Mouse (Mus musculus): ENCODE measurements around the gene Npas2.

The Npas2 gene

GRCm38 (mm10) chr1:39284786-39285185, 91.3 kb downstream of the Npas2 start:
- no peak for DNase-seq (ENCODE audit: low spot score)

DNA sequence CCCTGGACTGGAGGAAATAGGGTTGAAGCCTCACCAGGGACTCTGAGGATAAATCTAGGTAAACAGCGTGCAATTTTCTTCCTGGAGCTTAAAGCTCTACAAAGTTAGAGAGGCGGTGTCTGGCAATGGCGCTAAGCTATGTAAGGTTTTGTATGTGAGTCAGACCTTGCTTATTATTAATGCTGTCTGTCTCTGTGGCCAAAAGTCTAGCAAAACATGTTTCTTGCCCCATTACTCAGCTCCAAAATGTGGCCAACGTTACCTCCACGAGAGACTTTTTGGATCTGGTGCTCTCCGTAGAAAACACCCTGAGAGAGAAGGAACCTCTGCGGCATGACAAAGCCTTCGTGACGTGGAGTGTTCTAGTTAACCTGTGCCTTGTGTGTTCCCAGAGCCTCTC, 93.5 kb downstream of the Npas2 start:
- DNase-seq (ENCODE audit: low spot score), result no peak

DNA sequence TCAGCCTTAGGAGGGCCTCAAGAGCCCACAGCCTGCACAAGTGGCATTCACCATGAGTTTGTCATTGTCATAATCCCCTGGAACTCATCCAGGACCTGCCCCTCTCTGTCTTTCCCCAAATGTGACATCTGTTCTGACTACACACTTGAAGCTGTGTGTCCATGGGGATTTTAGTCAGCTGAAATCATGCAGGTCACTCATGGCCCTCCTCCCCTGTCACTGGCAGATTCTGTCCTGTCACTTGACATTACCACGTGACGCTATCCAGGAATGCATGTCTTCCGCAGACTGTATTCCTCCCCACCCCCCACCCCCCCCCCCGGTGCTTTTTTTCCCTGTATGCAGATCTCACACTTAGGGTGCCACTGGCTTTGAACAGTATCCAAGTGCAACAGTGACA, 94.3 kb downstream of the Npas2 start:
- DNase-seq (ENCODE audit: low spot score), result no peak

DNA sequence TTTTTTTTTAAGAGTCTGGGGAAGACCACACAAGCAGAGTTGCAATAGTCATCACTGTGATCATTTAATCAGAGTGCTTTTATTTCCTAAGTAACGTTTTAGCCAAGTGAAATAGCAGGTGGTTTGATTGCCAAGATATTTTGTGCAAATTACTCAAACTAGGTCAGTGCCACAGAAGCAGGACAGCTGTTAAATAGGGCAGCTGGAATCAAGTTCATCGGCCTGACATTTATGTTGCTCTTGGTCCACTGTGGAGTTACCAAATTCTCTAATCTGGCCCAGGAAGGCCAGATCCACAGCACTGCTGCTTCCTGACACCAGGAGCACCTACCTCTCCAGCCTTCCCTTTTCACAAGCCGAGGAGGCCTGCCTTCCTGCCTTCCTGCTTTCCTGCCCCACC, 94.9 kb downstream of the Npas2 start:
- DNase-seq (ENCODE audit: low spot score), result no peak

DNA sequence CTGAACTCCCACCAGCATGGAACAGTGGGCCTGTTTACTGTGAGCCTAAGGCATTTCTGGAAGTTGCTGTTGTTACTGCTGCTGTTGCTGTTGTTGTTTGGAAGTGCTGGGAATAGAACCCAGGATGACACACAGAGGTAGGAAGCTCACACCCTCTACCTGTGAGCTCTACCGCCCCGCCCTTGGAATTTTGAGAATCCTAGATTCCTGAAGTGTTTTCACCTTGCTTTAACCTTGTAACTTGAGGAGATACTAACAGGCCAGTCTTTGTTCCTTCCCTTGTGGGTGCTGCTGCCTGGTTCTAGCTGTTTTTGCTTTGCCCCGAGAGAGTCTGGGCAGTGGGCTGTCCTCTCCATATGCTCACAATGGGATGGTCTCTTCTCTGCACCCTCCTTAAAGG, 98.5 kb downstream of the Npas2 start:
- no peak for DNase-seq (ENCODE audit: low spot score)

GRCm38 (mm10) chr1:39298294-39298693, 104.8 kb downstream of the Npas2 start:
- DNase-seq (ENCODE audit: low spot score), result no peak

DNA sequence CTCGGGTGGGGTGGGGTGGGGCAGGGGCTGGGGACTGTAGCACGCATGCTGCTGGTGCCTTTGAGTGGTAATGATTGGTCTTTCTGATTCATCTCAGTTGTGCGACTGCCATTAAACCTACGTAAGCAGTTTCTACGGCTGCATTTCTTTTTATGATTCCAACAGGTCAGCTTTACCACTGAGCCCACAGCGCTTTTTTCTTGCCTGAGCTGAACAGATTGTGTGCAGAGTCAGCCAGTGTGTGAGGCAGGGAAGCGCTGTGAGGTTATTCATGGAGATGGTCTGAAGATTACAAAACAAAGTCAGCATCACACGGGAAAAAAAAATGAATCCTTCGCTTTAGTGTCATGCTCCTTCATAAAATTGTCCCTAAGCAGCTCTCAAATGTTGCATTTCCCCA, 106.7 kb downstream of the Npas2 start:
- DNase-seq (ENCODE audit: low spot score), result no peak

DNA sequence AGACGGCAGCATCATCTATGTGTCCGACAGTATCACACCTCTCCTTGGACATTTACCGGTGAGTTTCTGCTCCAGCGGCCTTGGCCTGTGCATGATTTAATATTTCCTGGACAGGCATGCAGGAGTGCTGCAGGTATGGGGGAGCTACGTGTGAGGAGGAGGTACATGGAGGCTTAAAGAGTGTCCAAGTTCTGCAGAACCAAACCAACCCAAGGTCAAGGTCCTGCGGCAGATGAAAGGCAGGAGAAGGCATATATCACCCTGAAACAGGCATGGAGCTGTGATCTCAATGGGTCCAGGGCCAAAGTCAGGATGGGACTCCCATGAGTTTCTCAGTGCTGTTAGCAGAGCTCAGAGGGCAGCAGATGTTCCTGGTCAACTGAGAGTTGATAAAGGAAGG, 107.1 kb downstream of the Npas2 start:
- DNase-seq (ENCODE audit: low spot score), result no peak

DNA sequence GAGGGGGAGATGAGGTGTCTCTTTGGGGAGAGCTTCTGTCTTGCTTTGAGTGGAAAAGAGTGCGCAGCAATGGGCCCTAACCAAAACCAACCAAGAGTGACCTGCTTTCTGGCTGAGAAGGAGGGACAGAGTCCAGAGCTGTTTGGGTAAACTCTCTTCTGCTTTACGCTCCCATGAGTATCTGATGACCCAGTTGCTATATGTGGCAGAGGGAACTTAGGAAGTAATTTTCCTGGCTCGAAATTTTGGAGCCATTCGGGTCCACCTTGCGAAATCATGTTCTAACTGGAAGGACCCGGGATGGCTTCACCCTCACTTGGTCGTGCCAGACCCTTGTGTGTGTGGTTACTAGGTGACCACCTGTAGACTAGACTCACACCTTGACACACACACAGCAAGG, 108.7 kb downstream of the Npas2 start:
- no peak for DNase-seq (ENCODE audit: low spot score)

- no peak for DNase-seq (ENCODE audit: low spot score)
Measured at GRCm38 (mm10) chr1:39303054-39303649, 109.6 kb downstream of the Npas2 start.

- peak; percentile 30 for DNase-seq (ENCODE audit: low spot score)
Measured at GRCm38 (mm10) chr1:39307291-39307690, 113.8 kb downstream of the Npas2 start.

GRCm38 (mm10) chr1:39307971-39308370, 114.4 kb downstream of the Npas2 start:
- DNase-seq (ENCODE audit: low spot score), result no peak

GRCm38 (mm10) chr1:39309548-39309947, 116.0 kb downstream of the Npas2 start:
- DNase-seq (ENCODE audit: low spot score), result no peak

- DNase-seq (ENCODE audit: low spot score), result no peak
Measured at GRCm38 (mm10) chr1:39312345-39312967, 118.9 kb downstream of the Npas2 start.

DNA sequence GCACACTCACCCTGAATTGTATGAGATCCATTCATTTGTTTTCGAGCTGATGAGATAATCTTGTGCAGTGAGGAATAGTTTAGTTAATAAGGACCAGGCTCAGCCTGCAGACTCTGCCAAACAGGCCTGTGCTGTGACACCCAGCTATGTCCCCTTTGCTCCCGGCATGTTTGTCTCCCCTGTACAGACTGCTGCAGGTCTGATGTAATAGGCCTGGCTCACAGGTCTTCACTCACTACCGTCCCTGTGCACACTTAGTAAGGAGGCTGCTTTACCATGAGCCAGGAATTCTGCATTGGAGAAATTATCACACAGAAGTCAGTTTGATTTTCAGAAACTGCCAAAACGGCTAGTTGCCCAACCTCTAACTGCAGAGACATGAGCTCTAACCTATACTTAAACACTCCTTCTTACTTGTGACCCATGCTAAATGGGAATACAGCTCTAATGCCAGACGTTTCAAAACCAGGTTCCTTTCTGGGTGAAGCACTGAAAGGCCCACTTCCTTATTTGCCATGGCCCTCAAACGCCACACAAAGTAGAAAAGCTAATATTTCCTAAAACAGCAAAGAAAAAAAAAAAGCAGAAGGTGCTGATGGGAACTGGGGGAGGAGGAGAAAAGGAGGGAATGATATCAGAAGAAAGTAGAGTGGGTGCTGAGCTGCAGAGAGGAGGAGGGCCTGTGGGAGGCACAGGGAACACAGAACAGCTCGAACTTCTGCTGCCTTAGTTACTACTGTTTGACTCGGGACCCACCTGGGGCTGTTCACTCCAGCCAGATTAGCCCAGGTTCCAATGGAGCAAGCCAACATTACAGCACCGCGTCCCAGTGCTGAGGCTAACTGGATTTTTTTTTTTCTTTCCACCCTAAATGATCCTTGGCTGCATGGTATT, 120.1 kb downstream of the Npas2 start:
- DNase-seq (ENCODE audit: low spot score), result no peak

GRCm38 (mm10) chr1:39317935-39318334, 124.4 kb downstream of the Npas2 start:
- no peak for DNase-seq (ENCODE audit: low spot score)

DNA sequence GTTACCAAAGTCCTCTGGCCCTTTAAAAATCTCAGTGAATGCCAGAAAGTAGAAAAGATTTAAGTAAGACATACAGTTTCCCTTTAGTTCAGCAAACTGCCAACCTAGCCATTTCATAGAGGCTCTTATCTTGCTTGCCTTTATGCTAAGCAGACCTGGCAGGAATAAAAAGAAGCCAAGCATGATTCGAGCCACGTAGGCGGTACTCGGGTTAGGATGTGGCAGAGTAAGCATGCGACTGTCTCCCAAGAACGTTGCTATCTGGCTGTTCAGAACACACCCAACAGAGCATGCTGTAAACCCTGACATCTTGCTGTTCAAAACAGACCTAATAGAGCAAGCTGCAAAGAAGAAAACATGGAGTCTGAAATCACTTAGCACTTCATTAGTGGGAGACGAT, 125.3 kb downstream of the Npas2 start:
- peak; percentile 54 for DNase-seq (ENCODE audit: low spot score)

- DNase-seq (ENCODE audit: low spot score), result no peak
Measured at GRCm38 (mm10) chr1:39321954-39322353, 128.4 kb downstream of the Npas2 start.

- no peak for DNase-seq (ENCODE audit: low spot score)
Measured at GRCm38 (mm10) chr1:39325228-39325627, 131.7 kb downstream of the Npas2 start.

DNA sequence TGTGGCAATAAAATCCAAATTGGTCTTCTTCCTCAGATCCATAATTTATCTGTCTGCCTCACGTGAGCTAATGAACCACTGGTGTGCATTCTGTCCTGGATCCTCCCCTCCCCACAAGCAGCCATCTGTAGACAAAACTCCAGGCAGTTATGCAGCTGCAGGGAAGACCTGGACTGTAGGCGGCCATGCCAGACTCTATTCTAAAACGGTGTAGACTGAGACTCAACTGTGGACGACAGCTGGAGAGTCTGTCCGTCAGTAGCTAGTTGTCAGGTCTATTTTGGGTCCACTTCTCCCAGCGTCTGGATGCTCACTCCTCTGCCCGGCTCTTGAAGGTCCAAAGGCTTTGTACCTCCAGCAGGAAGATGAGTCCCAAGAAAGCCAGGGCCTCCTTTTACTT, 134.0 kb downstream of the Npas2 start:
- no peak for DNase-seq (ENCODE audit: low spot score)

DNA sequence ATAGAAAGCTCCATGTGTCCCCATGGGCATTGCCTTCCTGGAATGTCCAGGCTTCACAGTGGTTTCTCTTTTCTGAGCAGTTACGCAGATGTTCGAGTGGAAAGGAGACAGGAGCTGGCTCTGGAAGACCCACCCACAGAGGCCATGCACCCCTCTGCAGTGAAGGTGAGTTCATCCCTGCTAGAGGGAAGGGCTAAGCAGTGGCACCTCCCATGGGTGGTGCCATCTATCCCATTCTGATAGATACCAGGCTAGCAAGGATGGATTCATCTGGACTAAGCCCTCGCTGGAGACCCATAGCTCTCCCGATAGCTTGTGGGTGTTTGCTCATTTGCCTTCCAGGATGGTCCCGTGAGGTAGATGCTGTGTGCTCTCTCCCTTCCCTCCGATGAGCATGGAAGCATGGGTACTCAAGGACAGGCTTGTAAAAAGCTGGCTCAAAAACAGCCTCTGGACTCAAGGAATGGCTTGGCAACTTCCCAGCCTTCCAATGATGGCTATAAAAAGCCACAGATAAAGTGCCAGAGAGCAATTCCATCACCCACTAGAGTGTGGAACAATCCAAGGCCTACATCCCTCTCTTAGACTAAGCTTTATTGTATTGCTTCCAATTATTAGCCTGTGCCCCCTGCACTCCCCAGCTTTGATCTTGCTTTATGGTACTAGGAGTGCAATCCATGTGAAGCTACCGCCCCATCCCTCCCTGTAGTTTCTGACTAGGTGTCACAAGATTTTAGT, 137.5 kb downstream of the Npas2 start:
- no peak for DNase-seq (ENCODE audit: low spot score)

DNA sequence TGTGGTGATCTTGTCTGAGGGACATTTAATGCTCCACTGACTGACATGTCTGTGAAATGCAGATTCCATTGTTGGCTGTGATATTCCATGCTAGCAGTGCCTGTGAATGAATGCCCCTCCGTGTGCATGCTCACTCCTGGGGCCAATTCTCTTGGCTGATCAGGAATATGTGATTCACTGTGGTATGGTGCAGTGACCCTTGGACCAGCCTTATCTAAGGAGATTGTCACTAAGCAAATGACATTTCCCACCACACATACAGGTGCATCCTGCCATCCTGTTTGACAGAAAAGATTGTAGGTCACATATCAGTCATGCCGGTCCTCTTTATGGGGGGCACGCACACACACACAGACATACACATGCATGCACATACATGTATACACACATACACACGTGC, 138.9 kb downstream of the Npas2 start:
- DNase-seq (ENCODE audit: low spot score), result no peak
